Comparison of ENCODE assay signal across 13 mouse cellular contexts in genomic region chr6:98797373-98797772, GRCm38 (mm10).
A peak's percentile ranks its signal among the peaks of the same experiment; 100 is the strongest.
DNase-seq lines count a peak whose midpoint lies in the region; ATAC-seq and TF ChIP-seq lines count a peak whose summit lies in the region.
"Had no signal": no experiment of that assay in that cellular context is flagged by ENCODE, and none has a peak within 500 bp of the region (broad histone marks: within the 10 kb centered on the region; RNA-seq: fewer than 3 reads in every experiment).

No protein-coding gene starts in this region.

- no peak for TF ChIP-seq CTCF in heart, adult 2 months (IDR thresholded peaks at IDR 0.05)
- no peak for TF ChIP-seq CTCF in liver, adult 2 months (IDR thresholded peaks at IDR 0.05; ENCODE audit: low read depth, low read length)

- 77% methylated on average over 6 of the region's 6 CpGs for WGBS in heart, embryonic 10.5 days
- WGBS in heart, adult 2 months, result 39% methylated on average over 6 of the region's 6 CpGs
- 70% methylated on average over 6 of the region's 6 CpGs for WGBS in liver, adult 2 months
- WGBS in liver, embryonic 11.5 days, result 70% methylated on average over 6 of the region's 6 CpGs
- WGBS in lung, embryonic 16.5 days, result 27% methylated on average over 6 of the region's 6 CpGs

- no peak overlapping the region for H3K4me2 ChIP-seq in liver, embryonic 11.5 days
- peak overlapping the region; percentile 32; the same call in 1 of the 2 replicates for H3K4me2 ChIP-seq in lung, embryonic 16.5 days (ENCODE audit: low read depth, low read length)
- H3K4me2 ChIP-seq: limb, embryonic 13.5 days; midbrain, embryonic 11.5 days had no signal

- H3K79me2 ChIP-seq in heart, adult 2 months (replicated peaks; ENCODE audit: control insufficient read depth, insufficient read depth, low read length), result no peaks in the 10 kb centered on the region
- no peaks in the 10 kb centered on the region for H3K79me2 ChIP-seq in liver, adult 2 months (ENCODE audit: control insufficient read depth, insufficient read depth, low read length)

- H3K4me1 ChIP-seq in heart, embryonic 10.5 days, result peaks cover 9% of the 10 kb centered on the region; the same call in 1 of the 2 replicates
- H3K4me1 ChIP-seq in heart, adult 2 months (ENCODE audit: control insufficient read depth, insufficient read depth, low read length), result no peaks in the 10 kb centered on the region; the same call in 1 of the 2 replicates
- no peaks in the 10 kb centered on the region for H3K4me1 ChIP-seq in liver, adult 2 months (ENCODE audit: control insufficient read depth, insufficient read depth, low read length)
- H3K4me1 ChIP-seq in liver, embryonic 11.5 days (replicated peaks; ENCODE audit: control insufficient read depth, insufficient read depth, low read length), result no peaks in the 10 kb centered on the region
- H3K4me1 ChIP-seq in lung, embryonic 16.5 days (replicated peaks; ENCODE audit: control insufficient read depth, insufficient read depth, low read length), result peaks cover 9% of the 10 kb centered on the region

- H3K27ac ChIP-seq in heart, embryonic 10.5 days, result peak overlapping the region; percentile 36; the same call in 1 of the 2 replicates
- H3K27ac ChIP-seq in heart, adult 2 months, result no peak overlapping the region
- no peak overlapping the region for H3K27ac ChIP-seq in liver, adult 2 months (replicated peaks; ENCODE audit: insufficient read depth, low read depth, low read length)
- no peak overlapping the region for H3K27ac ChIP-seq in liver, embryonic 11.5 days (ENCODE audit: low read depth, low read length)
- peak overlapping the region; percentile 63 for H3K27ac ChIP-seq in lung, embryonic 16.5 days (ENCODE audit: low read length)
- H3K27ac ChIP-seq: limb, embryonic 13.5 days had no signal

- no peaks in the 10 kb centered on the region for H3K9me3 ChIP-seq in heart, embryonic 10.5 days
- H3K9me3 ChIP-seq in liver, embryonic 11.5 days (ENCODE audit: control insufficient read depth, low read length), result no peaks in the 10 kb centered on the region
- H3K9me3 ChIP-seq in lung, embryonic 16.5 days (ENCODE audit: control insufficient read depth, low read length), result no peaks in the 10 kb centered on the region; the same call in 1 of the 2 replicates
- H3K9me3 ChIP-seq: limb, embryonic 13.5 days had no signal

- intact Hi-C loops in heart, adult 2 months (cut with DNase I), result no loop called here

- no peak for TF ChIP-seq EP300 in heart, adult 2 months (IDR thresholded peaks at IDR 0.05; ENCODE audit: insufficient read depth, low read depth, low read length)

- TF ChIP-seq POLR2A in heart, adult 2 months (IDR thresholded peaks at IDR 0.05; ENCODE audit: insufficient read depth, low read depth, low read length), result no peak
- no peak for TF ChIP-seq POLR2A in liver, adult 2 months (IDR thresholded peaks at IDR 0.05; ENCODE audit: extremely low read depth, insufficient read depth, low read length)

- no peaks in the 10 kb centered on the region for H3K27me3 ChIP-seq in heart, embryonic 10.5 days (ENCODE audit: insufficient read depth, poor library complexity, severe bottlenecking)
- H3K27me3 ChIP-seq in heart, adult 2 months (ENCODE audit: control insufficient read depth, insufficient read depth, low read length), result no peaks in the 10 kb centered on the region
- no peaks in the 10 kb centered on the region for H3K27me3 ChIP-seq in liver, adult 2 months (ENCODE audit: control insufficient read depth, insufficient read depth, low read length)
- H3K27me3 ChIP-seq in liver, embryonic 11.5 days (replicated peaks; ENCODE audit: control insufficient read depth, insufficient read depth, low read length), result no peaks in the 10 kb centered on the region
- H3K27me3 ChIP-seq in lung, embryonic 16.5 days (ENCODE audit: control insufficient read depth, insufficient read depth, low read depth, low read length), result no peaks in the 10 kb centered on the region
- H3K27me3 ChIP-seq: CH12.LX; limb, embryonic 13.5 days had no signal

- H3K4me3 ChIP-seq in heart, embryonic 10.5 days, result no peak overlapping the region
- no peak overlapping the region for H3K4me3 ChIP-seq in heart, adult 2 months
- no peak overlapping the region for H3K4me3 ChIP-seq in liver, adult 2 months (ENCODE audit: insufficient read depth, low read depth, low read length)
- H3K4me3 ChIP-seq in liver, embryonic 11.5 days (ENCODE audit: low read depth, low read length), result no peak overlapping the region
- no peak overlapping the region for H3K4me3 ChIP-seq in lung, embryonic 16.5 days (ENCODE audit: low read length)
- H3K4me3 ChIP-seq: limb, embryonic 13.5 days had no signal

- no peak overlapping the region for H3K9ac ChIP-seq in heart, adult 2 months (ENCODE audit: low read depth, low read length)
- H3K9ac ChIP-seq in liver, adult 2 months (ENCODE audit: low read depth, low read length), result no peak overlapping the region
- no peak overlapping the region for H3K9ac ChIP-seq in liver, embryonic 11.5 days (ENCODE audit: low read depth, low read length)
- H3K9ac ChIP-seq in lung, embryonic 16.5 days (ENCODE audit: low read length), result no peak overlapping the region
- H3K9ac ChIP-seq: limb, embryonic 13.5 days had no signal

- DNase-seq in heart, embryonic 10.5 days (ENCODE audit: low spot score), result no peak
- DNase-seq in heart, adult 2 months, result no peak
- peak; percentile 24 for DNase-seq in liver, adult 2 months (ENCODE audit: extremely low read depth, low read depth, low spot score)
- no peak for DNase-seq in liver, embryonic 11.5 days (ENCODE audit: low spot score)
- DNase-seq in yolk sac, embryonic 10.5 days (ENCODE audit: low spot score), result no peak
- DNase-seq in embryo, embryonic 10.5 days (ENCODE audit: low spot score), result no peak
- no peak for DNase-seq in urinary bladder, postnatal 36 days (ENCODE audit: low spot score in 2 of 2)
- DNase-seq: cerebellum, postnatal 25 days; thymus, postnatal 36 days had no signal

- no peaks in the 10 kb centered on the region for H3K36me3 ChIP-seq in heart, embryonic 10.5 days
- H3K36me3 ChIP-seq in heart, adult 2 months (ENCODE audit: control insufficient read depth, insufficient read depth, low read length), result no peaks in the 10 kb centered on the region
- no peaks in the 10 kb centered on the region for H3K36me3 ChIP-seq in liver, adult 2 months (ENCODE audit: control insufficient read depth, insufficient read depth, low read length)
- no peaks in the 10 kb centered on the region for H3K36me3 ChIP-seq in liver, embryonic 11.5 days (ENCODE audit: control insufficient read depth, insufficient read depth, low read length)
- H3K36me3 ChIP-seq in lung, embryonic 16.5 days (ENCODE audit: control insufficient read depth, insufficient read depth, low read length), result no peaks in the 10 kb centered on the region
- H3K36me3 ChIP-seq: limb, embryonic 13.5 days had no signal

- no peak for ATAC-seq in liver, embryonic 11.5 days (replicated peaks; ENCODE audit: low FRiP score)
- peak; percentile 93 for ATAC-seq in lung, embryonic 16.5 days (ENCODE audit: low read depth)

Comparison
In these comparisons a context has a peak if more than half of its experiments do, and no peak if none do; other contexts are left out.
1. H3K27ac ChIP-seq: peak in heart, embryonic 10.5 days (single experiment) and lung, embryonic 16.5 days (single experiment); none in heart, adult 2 months (single experiment), liver, adult 2 months (single experiment) and liver, embryonic 11.5 days (single experiment).